Mouse (Mus musculus) adipocyte (in vitro differentiated cells): Measurements from ENCODE around the gene Kcnj1.
A peak's percentile ranks its signal among the peaks of the same experiment; 100 is the strongest.

Experiments used
- DNase-seq: peaks from one replicate; pipeline ENCODE4 v3.0.0-alpha.2; 2016; ENCODE audit warnings: low spot score

Kcnj1 gene

DNA sequence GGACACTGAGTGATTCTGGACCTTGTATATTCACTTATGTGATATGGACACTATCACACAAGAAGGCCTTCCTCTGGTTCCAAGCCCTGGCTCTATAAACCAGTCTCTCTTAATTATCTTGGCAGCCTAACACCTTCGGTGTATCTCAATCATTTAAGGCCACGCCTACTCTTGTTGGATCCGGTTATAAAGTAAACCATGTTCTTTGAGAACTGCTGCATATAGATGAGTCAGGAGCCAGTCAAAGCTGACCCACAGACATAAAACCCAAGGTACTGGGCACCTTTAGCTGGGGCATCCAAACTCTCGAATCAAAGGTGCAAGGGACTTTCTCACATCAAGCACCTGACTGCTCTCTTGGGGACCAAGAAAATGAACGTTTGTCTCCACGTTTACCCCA, at the start of gene Kcnj1:
Kcnj1 (plus strand) TSS at position 292 of the 400 bp plus-strand sequence.
- DNase-seq, result no peak

DNA sequence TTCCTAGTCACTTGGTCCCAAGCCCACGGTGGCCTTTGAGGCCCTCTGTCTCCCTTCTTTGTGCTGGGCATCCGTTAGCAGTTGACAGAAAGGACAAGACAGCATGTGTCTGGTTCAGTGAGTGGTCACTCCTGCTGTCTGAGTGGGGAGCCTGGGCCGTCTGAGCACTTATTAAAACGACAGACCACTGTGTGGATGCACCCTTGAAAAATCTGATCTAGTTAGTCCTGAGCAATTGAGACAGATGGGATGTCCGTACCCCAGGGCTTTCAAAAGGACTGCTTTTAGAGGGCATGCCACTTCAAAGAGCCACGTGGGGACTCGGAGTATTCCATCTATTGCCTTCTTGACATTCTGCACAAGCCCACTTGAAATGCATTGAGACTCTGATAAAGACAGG, 48.7 kb upstream of the Kcnj1 start:
- no peak for DNase-seq

DNA sequence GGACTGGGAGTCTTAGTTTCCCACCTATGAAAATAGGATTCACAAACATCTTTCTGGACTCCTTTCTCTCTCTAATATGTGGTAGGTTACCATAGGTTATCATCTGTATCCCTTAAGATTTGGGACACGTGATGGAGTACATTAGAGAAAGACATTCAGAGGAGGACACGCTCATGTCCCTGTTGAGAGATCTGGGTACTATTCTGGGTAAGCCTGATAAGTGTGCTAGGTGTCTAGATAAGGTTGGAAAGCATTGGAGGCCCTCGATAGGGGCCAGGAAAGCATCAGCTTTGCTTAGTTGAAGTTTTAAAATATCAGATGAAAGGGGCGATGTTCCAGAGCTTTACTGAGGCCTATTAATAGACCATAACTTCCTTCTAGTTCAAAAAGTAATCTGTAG, 43.5 kb upstream of the Kcnj1 start:
- no peak for DNase-seq

DNA sequence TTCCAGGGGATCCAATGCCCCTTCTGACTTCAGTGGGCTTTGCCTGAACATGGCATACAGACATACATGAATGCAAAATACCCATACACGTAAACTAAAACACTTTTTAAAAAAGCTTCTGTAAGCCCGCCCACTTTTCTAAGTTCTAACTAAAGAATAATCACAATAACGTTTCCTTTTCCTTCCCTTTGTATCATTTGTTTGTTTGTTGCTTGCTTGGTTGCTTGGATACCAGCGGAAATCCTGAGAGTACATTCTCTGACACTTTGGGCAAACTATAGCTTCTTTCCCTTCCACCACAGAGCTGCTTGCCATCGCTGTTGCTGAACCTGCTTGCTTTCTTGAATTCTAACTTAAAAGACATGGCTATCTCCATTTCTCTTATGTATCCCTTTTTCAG, 41.1 kb upstream of the Kcnj1 start:
- no peak for DNase-seq

DNA sequence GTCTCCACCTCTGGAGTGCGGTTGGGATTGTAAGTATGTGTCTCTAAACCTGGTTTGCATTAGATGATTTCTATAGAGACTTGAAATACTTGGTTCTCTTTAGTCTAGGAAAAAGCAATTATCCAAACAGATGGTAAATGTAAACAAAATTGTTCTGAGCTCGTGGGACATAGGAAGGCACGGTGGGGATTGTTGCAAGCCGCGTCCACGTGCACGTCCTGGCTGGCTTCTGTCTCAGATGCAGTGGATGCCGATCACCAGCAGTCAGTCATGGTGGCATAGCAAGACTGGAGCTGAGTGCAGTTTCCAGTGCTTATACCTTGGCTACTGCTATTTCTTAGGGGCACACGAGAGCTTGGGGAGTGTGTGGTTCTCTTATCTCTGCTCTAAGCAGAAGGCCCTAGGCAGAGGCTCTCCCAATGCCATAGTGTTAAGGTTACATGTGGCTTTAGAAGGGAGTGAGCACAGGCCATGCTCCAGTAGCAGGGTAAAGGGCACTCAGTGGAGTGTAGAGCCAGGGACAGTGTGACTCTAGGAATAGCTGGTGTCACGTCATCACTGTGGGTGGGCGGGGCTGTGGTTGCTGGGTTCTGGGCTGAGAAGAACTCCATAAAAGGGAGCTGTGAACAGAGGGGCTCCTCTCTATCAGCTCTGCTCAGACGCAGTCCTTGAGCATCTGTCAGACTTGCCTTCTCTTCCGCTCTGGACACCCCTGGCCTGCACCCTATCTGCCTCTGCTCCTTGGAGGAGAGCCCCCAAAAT, 36.7 kb upstream of the Kcnj1 start:
- DNase-seq, result no peak

DNA sequence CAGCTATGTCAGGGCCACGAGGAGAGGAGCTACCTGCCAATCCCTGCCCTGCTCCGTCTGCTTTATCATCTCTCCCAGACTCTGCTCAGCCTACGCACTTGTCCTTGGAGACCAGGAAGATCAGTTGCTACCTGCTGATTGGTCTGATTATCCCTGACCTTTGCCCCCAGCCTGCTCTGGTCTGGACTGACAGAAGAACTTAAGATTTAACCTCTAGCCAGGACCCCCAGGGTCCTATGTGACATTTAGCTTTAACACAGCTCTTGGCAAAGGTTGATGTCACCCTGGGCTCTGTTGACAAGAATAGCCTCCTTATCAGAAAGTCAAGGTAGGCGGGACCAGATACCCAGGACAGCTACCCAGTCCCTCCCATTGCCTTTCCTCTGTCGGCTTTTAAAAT, 31.5 kb upstream of the Kcnj1 start:
- DNase-seq, result no peak

DNA sequence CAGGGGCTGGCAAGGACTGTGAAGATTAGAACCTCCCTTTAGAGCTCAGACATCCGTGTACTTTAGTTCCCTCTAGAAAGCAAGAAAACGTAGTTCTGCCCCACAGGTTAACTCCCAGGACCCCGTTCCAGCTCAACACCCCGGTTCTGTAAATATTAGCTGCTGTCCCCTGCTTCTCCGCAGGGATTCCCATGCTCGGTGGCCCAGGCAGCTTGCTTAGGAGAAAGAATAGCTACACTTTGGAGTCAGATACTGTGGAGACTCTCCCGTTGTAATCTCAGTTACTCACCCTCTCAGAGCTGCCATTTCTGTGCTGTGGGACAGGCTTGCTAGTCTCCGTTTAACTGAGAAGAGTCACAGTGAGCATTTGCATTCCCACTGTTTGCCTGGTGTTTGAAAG, 29.4 kb upstream of the Kcnj1 start:
- no peak for DNase-seq

DNA sequence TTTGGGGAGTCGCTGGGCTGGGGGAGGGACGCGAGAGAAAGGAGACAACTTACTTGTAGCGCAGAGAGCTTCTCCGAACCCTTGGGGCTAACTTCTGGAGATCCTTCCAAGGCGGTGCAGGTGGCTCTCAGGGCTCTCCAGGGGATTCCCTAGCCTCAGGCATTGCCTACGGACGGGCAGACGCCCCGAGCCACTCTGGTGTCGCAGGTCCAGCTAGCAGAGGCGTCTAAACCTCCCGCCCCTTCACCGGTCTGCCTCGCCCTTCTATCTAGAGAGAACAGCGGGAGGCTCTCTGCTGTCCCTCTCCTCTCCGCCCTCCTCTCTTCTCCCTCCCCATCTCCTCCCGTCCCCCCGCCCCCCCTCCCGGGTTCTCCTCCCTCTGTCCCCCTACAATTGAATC, 28.2 kb upstream of the Kcnj1 start, which contains the start of gene Kcnj5:
Kcnj5 (minus strand) TSS at position 300 of the 400 bp plus-strand sequence.
- no peak for DNase-seq

DNA sequence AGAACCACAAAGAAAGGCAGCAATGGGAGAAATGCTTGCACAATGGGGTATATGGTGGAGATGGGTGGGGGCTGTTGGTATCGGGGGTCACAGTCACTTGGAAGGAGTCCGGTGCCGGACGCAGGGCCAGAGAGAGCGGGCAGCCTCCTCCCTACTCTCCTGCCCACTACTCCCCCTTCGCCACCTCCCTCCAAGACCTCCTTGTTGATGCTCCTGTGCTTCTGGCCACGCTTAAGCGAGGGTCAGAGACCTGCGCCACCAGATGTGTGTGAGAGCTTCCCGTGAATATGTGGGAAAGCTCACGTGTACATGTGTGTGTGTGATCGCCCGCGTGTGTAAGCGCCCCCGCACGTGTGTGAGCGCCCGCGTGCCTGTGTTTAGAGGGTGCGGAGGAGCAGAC, 27.8 kb upstream of the Kcnj1 start:
- DNase-seq, result no peak

DNA sequence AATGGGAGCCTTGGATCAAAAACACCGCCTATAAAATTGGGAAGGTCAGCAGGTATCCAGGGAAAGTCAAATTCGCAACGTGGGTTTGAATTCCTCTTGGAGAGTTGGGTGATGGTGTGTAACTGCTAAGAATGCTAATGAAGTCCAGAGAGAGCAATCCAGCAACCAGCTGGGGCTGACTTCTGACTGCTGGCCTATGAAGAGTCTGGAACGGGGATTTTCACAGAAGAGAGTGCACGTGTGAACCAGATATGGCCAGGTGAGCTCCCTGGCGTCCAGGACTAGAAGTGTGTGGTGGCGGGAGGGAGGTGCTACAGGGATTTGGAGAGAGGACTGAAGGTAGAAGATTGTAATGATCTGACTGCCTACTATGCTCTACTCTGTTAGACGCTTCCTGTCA, 24.2 kb upstream of the Kcnj1 start:
- DNase-seq, result no peak

DNA sequence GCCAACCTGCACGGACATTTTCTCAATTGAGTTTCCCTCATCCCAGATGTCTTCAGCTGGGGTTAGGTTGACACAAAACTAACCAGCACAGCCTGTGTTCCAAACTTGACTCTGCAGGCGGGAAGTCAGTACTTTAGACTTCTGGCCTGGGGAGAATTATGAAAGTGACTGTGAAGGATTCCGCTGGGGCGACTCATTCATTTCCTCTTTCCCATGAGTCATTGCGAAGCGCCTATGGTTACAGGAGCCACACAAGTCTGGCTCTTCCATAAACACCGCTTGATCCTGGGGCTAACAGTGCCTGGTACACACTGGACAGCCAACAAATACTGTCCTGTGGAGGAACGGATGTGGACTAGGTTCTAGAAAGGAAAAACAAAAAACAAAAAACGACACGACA, 22.9 kb upstream of the Kcnj1 start:
- no peak for DNase-seq

DNA sequence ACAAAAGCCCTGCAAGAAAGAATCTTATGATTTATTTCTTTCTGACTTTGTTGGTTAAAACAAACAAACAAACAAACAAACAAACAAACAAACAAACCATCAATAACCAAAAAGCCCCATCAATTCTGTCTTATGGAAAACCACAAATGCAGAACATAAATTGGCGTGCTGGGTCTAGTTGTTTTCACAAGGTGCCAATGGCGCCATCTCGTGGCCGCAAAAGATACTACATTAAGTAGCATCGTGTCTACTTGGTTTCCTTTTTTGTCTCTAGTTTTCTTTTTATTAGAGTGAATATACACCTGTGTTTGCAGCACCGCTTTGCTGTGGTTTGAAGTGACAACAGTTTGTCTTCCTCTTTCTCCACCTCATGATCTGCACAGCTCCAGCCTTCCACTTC, 22.0 kb upstream of the Kcnj1 start:
- DNase-seq, result peak; percentile 58

DNA sequence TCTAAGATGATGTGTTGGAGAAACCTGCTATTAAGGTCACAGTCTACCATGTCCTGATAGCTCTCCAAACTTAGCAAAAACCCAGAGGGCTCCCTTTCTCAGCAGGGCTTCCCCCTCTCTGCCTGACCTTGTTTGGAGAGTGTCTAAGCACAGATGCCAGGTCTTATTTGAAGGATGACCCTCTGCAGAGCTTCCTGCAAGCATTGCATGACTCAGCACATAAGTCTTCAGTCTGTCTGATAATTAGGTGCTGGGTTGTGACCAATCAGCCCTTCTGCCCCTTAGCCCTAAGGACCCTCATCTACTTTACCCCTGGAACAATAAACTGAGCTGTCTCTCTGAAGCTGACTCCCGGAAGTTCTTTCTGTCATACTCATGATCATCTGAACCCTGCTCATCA, 11.5 kb upstream of the Kcnj1 start:
- DNase-seq, result no peak

DNA sequence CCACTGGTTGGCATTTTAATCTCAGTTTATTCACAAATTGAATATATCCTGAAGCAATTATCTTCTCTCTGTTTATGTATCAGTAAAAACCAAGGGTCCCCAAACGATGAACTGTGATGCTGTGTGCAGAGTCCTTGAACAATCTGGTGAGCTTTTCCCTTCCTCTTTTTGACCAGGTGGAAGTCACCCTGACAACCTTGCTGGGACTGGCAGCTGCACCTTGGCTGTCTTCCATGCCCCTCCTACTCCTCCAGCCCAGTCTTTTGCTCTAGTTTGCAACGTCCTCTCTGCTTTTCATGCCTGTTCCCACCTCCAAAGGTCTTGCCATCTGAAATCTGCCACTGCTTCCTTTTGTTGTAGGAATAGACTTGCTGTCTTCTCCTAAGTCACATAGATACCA, 3.5 kb upstream of the Kcnj1 start:
- DNase-seq, result no peak

DNA sequence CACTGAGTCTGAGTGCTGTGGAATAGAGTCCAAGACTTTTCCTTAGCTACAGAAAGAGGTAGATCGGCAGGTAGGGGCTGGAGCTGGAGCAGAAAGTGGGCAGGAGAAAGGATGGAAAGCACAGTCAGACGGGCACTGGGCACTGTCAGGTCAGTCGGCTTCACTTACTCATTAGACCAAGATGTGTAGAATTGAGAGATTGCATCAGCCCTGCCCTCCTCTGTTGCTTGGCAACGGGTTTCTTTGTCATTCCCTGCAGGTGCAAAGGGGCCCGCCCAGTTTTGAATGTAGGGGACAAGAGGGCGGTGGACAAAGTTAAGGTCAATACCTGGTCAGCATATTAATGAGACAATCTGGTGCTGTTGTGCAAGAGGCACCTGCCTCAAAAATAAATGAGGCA, 2.9 kb upstream of the Kcnj1 start:
- no peak for DNase-seq

DNA sequence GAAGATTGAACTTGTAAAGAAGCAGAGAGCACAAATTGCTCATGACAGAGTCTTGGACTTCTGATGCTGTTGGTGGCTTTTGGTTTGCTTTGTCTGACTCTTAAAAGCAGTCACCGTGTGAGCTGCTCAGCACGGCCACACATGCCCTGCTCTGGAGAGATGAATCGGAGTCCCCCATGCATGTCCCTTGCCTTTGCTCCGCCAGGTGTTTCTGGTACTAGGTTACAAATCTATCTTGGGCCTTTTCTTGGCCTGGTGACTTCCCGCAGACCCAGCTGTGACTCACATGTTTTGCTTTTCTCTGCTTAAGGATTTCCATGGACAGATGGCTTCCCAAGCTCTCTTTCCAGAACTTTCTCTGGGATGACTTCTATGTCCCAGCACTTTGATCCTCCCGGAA, 1.4 kb downstream of the Kcnj1 start:
- no peak for DNase-seq

DNA sequence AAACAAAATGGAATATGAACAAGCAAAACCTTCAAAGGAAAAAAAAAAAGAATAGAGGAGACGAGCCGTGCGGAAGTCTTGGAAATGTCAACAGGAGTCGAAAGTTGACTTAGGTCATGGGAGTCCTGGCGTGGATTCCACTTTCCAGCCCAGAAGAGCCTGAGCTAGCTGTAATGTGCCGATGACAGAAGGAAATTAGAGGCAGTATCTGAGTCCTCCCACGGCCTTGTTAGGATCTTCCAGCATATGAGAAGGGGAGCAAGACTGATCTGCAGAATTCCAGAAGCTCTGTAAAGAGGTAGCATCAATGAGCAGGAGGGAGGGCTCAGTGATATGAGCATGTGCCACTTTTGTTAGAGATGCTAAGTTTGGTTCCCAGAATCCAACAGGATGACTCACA, 3.7 kb downstream of the Kcnj1 start:
- no peak for DNase-seq

DNA sequence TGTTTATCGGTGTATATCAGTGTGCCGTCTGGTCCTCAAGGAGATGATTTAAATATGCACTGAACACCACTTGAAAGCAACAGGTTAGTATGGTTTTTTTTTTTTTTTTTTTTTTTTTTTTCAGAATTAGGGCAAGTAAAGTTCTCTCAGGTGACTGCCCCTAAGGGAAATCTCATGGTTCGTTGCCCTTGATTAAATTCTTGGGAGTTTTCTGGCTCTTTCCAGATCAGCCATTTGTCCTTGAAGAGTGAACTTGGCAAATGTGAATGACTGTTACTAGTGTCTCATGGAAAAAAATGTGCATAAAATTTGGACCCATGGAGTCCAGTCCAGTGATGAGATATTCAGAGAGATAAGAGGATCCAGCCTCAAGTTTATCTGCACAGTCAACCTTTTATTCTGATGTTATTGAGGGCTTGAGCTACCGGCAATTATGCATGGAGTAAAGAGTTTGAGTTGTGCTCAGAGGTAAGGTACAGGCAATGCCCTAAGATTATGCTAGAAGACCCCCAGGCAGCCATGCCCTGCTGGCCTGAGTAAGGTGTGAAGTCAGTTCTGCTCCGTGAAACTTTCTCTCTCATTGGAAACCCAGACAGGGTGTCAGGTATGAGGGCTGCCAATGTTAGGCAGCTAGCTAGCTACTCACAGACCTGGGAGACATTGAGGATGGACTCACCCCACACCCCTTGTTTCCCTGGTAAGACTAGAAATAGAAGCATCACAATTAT, 4.7 kb downstream of the Kcnj1 start:
- no peak for DNase-seq

DNA sequence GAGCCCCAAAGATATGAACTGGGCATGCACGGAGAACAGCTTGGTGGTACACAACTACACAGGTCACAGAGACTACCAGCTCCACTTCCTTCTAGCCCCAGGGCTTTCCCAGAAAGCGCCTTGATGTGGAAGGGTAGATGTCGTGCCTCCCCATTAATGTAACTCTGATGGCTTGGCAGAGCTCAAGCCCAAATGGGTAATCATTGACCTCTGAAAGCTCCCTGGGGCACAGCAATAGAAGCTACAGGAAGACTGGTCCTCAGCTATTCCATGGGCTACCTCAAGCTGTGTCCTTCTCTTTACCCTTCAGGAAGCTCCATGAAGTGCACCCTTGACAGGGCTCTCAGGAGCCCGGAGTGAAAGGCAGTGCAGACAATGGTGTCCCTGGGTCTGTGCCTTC, 12.6 kb downstream of the Kcnj1 start:
- DNase-seq, result no peak

DNA sequence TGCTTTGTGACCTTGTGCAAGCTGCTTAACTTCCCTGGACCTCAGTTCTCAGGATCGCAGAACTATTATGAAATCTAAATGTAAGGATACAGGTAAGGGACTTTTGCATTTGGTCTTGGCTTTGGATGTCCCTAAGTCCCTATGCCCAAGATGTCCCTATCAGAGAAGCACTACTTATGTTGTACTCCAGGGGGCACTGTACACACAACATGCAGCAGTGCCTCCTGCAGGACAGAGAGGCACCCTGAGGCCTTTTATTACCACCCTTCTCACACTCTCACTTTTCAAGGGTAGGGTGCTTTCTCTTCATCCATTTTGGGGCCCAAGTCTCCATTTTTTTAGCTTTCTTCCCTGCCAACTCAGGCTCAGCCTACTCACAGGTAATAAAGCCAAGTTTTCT, 15.8 kb downstream of the Kcnj1 start:
- DNase-seq, result no peak

DNA sequence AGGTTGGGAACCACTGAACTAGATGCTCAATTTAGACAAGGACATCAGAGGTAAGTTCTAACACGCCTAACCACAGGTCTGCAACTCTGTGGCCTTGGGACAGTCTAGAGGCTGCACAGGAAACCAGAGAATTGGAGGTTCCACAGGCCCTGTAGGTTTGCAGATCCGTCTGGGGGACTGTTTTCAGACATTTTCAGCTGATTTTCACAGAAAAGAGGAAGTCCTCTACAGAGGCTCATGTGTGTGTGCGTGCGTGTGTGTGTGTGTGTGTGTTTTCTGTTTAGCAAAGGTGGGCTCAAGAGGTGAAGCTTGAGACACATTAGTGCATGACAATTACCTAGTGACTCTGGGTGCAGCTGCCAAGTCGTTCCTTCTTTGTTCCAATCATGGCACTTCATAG, 18.8 kb downstream of the Kcnj1 start:
- no peak for DNase-seq

DNA sequence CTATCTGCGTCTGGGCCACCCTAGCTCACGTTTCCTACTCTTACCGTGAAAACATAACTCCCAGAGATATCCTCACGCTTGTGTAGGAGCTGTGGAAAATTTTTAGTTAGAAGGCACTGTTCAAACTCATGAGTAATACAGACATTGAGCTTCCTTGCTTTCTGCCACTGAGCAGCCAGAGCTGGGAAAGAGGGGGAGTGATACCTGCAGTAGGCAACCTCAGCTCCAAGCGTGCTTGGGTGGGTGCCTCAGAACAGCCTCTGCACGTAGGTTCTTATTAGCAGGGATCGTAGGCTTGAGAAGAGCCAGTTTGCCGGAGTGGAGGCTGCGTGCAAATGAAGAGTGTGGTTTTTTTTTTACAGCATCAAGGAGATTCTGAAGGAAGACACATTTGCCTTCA, 19.4 kb downstream of the Kcnj1 start:
- DNase-seq, result no peak

DNA sequence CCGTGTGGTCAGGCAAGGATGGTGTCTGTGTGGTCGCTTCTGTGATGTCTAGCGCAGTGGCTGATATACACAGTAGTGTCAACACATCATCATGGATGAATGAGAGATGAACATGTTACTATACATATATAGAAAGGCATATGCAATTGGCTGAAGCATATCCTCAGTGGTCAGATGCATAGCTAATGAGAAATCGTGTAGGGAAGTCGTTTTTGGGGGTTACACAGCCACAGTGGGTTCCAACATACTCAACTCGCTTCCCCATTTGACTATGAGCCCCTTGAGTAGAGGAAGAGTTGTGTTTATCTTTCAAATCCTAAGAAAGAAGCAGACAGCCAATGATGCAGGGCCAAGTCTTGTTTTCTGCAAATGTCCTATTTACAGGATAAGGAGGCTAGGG, 20.4 kb downstream of the Kcnj1 start:
- DNase-seq, result no peak

DNA sequence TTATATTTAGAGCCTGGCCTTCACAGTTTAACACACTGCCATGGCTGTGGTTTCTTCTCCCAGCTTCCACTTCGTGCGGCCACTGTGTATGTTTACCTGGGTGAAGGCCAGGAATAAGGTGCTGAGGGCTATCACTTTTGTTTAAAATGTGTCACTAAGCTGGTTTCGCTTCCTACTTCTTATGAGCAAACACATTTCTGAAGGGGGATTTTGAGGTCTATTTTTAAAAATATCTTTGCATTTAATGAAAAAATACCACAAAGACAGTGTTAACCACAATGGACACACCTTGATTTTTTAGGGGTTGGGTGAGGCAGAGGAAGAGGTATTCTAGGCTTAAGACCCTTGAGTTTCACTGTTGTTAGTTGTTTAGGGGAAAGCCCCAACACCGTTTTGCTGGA, 22.5 kb downstream of the Kcnj1 start:
- DNase-seq, result no peak
